28 mouse cellular contexts compared by ENCODE assay signal in genomic region chr11:102418887-102419286, GRCm38 (mm10). TPM values are rescaled to one million over a fixed set of nuclear protein-coding genes. Genes with fewer than 3 reads are reported as not detected.
DNase-seq lines count a peak whose midpoint lies in the region; ATAC-seq and TF ChIP-seq lines count a peak whose summit lies in the region.
"Had no signal": no experiment of that assay in that cellular context is flagged by ENCODE, and none has a peak within 500 bp of the region (broad histone marks: within the 10 kb centered on the region; RNA-seq: fewer than 3 reads in every experiment).

No protein-coding gene starts in this region.

- no peak for TF ChIP-seq EP300 in heart, adult 2 months (IDR thresholded peaks at IDR 0.05; ENCODE audit: insufficient read depth, low read depth, low read length)

- ATAC-seq in forebrain, embryonic 16.5 days = no peak
- ATAC-seq: CD4-positive, CD25-positive, alpha-beta regulatory T cell, adult 4 months; forebrain, embryonic 14.5 days; midbrain, embryonic 13.5 days; Patski had no signal

- TF ChIP-seq CTCF in heart, adult 2 months (IDR thresholded peaks at IDR 0.05) = no peak

- H3K4me1 ChIP-seq in heart, adult 2 months (ENCODE audit: control insufficient read depth, insufficient read depth, low read length) = no peaks in the 10 kb centered on the region
- no peaks in the 10 kb centered on the region for H3K4me1 ChIP-seq in heart, embryonic 10.5 days
- H3K4me1 ChIP-seq in forebrain, embryonic 16.5 days (replicated peaks; ENCODE audit: control insufficient read depth, insufficient read depth, low read length) = no peaks in the 10 kb centered on the region
- H3K4me1 ChIP-seq: embryonic facial prominence, embryonic 15.5 days; hindbrain, embryonic 13.5 days; limb, embryonic 13.5 days; midbrain, embryonic 13.5 days; neural tube, embryonic 12.5 days had no signal

- peak; percentile 10 for DNase-seq in cerebellum, adult 11-12 months
- DNase-seq in cerebellum, adult 11 months = no peak
- DNase-seq in heart, adult 2 months = peak; percentile 49 to 56
- DNase-seq in heart, embryonic 10.5 days (ENCODE audit: low spot score) = no peak
- DNase-seq in 3134 (ENCODE audit: extremely low read depth, insufficient read length, low spot score) = peak; percentile 25
- DNase-seq in adrenal gland, adult 8-10 months = peak; percentile 86
- no peak for DNase-seq in thymus, adult 18-20 months
- DNase-seq: gastrocnemius, postnatal 10 days; heart, adult 18-20 months; heart, postnatal 36 days; kidney, adult 18-20 months; kidney, postnatal 4 days; layer of hippocampus, adult 9-11 months; lung, embryonic 14.5 days; lung, postnatal 4 days; retina, postnatal 1 day; right cerebral cortex, postnatal 25 days; spleen, adult 18-20 months had no signal

- H3K27ac ChIP-seq in heart, adult 2 months = no peak overlapping the region
- H3K27ac ChIP-seq in heart, embryonic 10.5 days = no peak overlapping the region
- H3K27ac ChIP-seq in forebrain, embryonic 16.5 days (ENCODE audit: low read length) = no peak overlapping the region
- H3K27ac ChIP-seq: embryonic facial prominence, embryonic 15.5 days; hindbrain, embryonic 13.5 days; limb, embryonic 13.5 days; liver, embryonic 14.5 days; midbrain, embryonic 13.5 days; neural tube, embryonic 12.5 days had no signal

- H3K9ac ChIP-seq in heart, adult 2 months (ENCODE audit: low read depth, low read length) = no peak overlapping the region
- no peak overlapping the region for H3K9ac ChIP-seq in forebrain, embryonic 16.5 days (replicated peaks; ENCODE audit: low read depth, low read length)
- H3K9ac ChIP-seq: embryonic facial prominence, embryonic 15.5 days; hindbrain, embryonic 13.5 days; limb, embryonic 13.5 days; liver, embryonic 14.5 days; lung, embryonic 14.5 days; midbrain, embryonic 13.5 days; neural tube, embryonic 12.5 days had no signal

- no peak for TF ChIP-seq POLR2A in heart, adult 2 months (IDR thresholded peaks at IDR 0.05; ENCODE audit: insufficient read depth, low read depth, low read length)

- H3K4me3 ChIP-seq in heart, adult 2 months = no peak overlapping the region
- no peak overlapping the region for H3K4me3 ChIP-seq in heart, embryonic 10.5 days
- H3K4me3 ChIP-seq in forebrain, embryonic 16.5 days (replicated peaks; ENCODE audit: low read length) = no peak overlapping the region
- H3K4me3 ChIP-seq: embryonic facial prominence, embryonic 15.5 days; hindbrain, embryonic 13.5 days; limb, embryonic 13.5 days; midbrain, embryonic 13.5 days; neural tube, embryonic 12.5 days had no signal

- intact Hi-C loops in heart, adult 2 months (cut with DNase I) = no loop called here

- H3K9me3 ChIP-seq in heart, embryonic 10.5 days = no peaks in the 10 kb centered on the region
- no peaks in the 10 kb centered on the region for H3K9me3 ChIP-seq in forebrain, embryonic 16.5 days (ENCODE audit: control insufficient read depth, low read length)
- H3K9me3 ChIP-seq: embryonic facial prominence, embryonic 15.5 days; hindbrain, embryonic 13.5 days; neural tube, embryonic 12.5 days had no signal

- H3K79me2 ChIP-seq in heart, adult 2 months (replicated peaks; ENCODE audit: control insufficient read depth, insufficient read depth, low read length) = no peaks in the 10 kb centered on the region

- H3K36me3 ChIP-seq in heart, adult 2 months (ENCODE audit: control insufficient read depth, insufficient read depth, low read length) = no peaks in the 10 kb centered on the region
- H3K36me3 ChIP-seq in heart, embryonic 10.5 days = no peaks in the 10 kb centered on the region
- H3K36me3 ChIP-seq in forebrain, embryonic 16.5 days (ENCODE audit: control insufficient read depth, insufficient read depth) = no peaks in the 10 kb centered on the region
- H3K36me3 ChIP-seq: embryonic facial prominence, embryonic 15.5 days; hindbrain, embryonic 13.5 days; limb, embryonic 13.5 days; midbrain, embryonic 13.5 days; neural tube, embryonic 12.5 days had no signal

- no peak overlapping the region for H3K4me2 ChIP-seq in forebrain, embryonic 16.5 days (ENCODE audit: low read length)
- H3K4me2 ChIP-seq: embryonic facial prominence, embryonic 15.5 days; hindbrain, embryonic 13.5 days; limb, embryonic 13.5 days; lung, embryonic 14.5 days; midbrain, embryonic 13.5 days; neural tube, embryonic 12.5 days had no signal

- H3K27me3 ChIP-seq in heart, adult 2 months (ENCODE audit: control insufficient read depth, insufficient read depth, low read length) = no peaks in the 10 kb centered on the region
- H3K27me3 ChIP-seq in heart, embryonic 10.5 days (ENCODE audit: insufficient read depth, poor library complexity, severe bottlenecking) = no peaks in the 10 kb centered on the region
- H3K27me3 ChIP-seq in forebrain, embryonic 16.5 days (replicated peaks; ENCODE audit: control insufficient read depth, insufficient read depth, low read length) = no peaks in the 10 kb centered on the region
- H3K27me3 ChIP-seq: embryonic facial prominence, embryonic 15.5 days; limb, embryonic 13.5 days; neural tube, embryonic 12.5 days had no signal

RNA-seq across cellular contexts. Expression of gene Slc25a39, which starts 11.1 kb away (rescaled TPM):
- 100 to 1,000 TPM; 196 to 213 TPM for total RNA-seq in heart, adult 2 months (2021)
- polyA plus RNA-seq in heart, adult 2 months (2012; rRNA removed) = 307 and 331 TPM in 2 replicates
- 313 and 314 TPM in 2 replicates for polyA plus RNA-seq in heart, embryonic 10.5 days (2016; fragmentation: Nextera tagmentation; extraction: Ambion mirVana)
- 100 to 1,000 TPM; 343 to 469 (median 379) TPM for total RNA-seq in adrenal gland, adult 8-10 months (2022)
- 134 and 143 TPM in 2 replicates for polyA plus RNA-seq in forebrain, embryonic 16.5 days (2015; fragmentation: Nextera tagmentation; extraction: Ambion mirVana)

RNA-seq across cellular contexts. Expression of gene Grn, which starts 11.2 kb away (rescaled TPM):
- 10 to 100 TPM; 83.4 to 86.9 TPM for total RNA-seq in heart, adult 2 months (2021)
- 118 and 119 TPM in 2 replicates for polyA plus RNA-seq in heart, adult 2 months (2012; rRNA removed)
- polyA plus RNA-seq in heart, embryonic 10.5 days (2016; fragmentation: Nextera tagmentation; extraction: Ambion mirVana) = 109 and 151 TPM in 2 replicates
- total RNA-seq in adrenal gland, adult 8-10 months (2022) = 100 to 1,000 TPM; 171 to 220 (median 202) TPM
- 68.0 and 72.8 TPM in 2 replicates for polyA plus RNA-seq in forebrain, embryonic 16.5 days (2015; fragmentation: Nextera tagmentation; extraction: Ambion mirVana)

RNA-seq across cellular contexts. Expression of gene Rundc3a, which starts 25.7 kb away (rescaled TPM):
- total RNA-seq in heart, adult 2 months (2021) = under 1 TPM in 1 of 2 experiments, not detected in 1; 0.66 TPM
- polyA plus RNA-seq in heart, adult 2 months (2012; rRNA removed) = 0.23 and 0.32 TPM in 2 replicates
- 0.74 and 1.8 TPM in 2 replicates for polyA plus RNA-seq in heart, embryonic 10.5 days (2016; fragmentation: Nextera tagmentation; extraction: Ambion mirVana)
- total RNA-seq in adrenal gland, adult 8-10 months (2022) = 10 to 100 TPM; 53.9 to 83.9 (median 77.5) TPM
- 129 and 156 TPM in 2 replicates for polyA plus RNA-seq in forebrain, embryonic 16.5 days (2015; fragmentation: Nextera tagmentation; extraction: Ambion mirVana)

RNA-seq across cellular contexts. Expression of gene Fam171a2, which starts 28.6 kb away (rescaled TPM):
- 1 to 10 TPM; 3.8 to 3.9 TPM for total RNA-seq in heart, adult 2 months (2021)
- 7.7 and 8.3 TPM in 2 replicates for polyA plus RNA-seq in heart, adult 2 months (2012; rRNA removed)
- 1.7 and 3.6 TPM in 2 replicates for polyA plus RNA-seq in heart, embryonic 10.5 days (2016; fragmentation: Nextera tagmentation; extraction: Ambion mirVana)
- total RNA-seq in adrenal gland, adult 8-10 months (2022) = 1 to 10 TPM; 3.8 to 6.2 (median 5.0) TPM
- 16.1 and 17.8 TPM in 2 replicates for polyA plus RNA-seq in forebrain, embryonic 16.5 days (2015; fragmentation: Nextera tagmentation; extraction: Ambion mirVana)
- polyA plus RNA-seq: CD4-positive, CD25-positive, alpha-beta regulatory T cell, adult 4 months had no signal

RNA-seq across cellular contexts. Expression of gene Itga2b, which starts 51.0 kb away (rescaled TPM):
- total RNA-seq in heart, adult 2 months (2021) = 10 to 100 TPM in 1 of 2 experiments, 1 to 10 TPM in 1; 3.1 to 14.5 TPM
- polyA plus RNA-seq in heart, adult 2 months (2012; rRNA removed) = 3.5 and 6.9 TPM in 2 replicates
- polyA plus RNA-seq in heart, embryonic 10.5 days (2016; fragmentation: Nextera tagmentation; extraction: Ambion mirVana) = 13.2 and 19.5 TPM in 2 replicates
- 1 to 10 TPM; 2.9 to 4.7 (median 4.1) TPM for total RNA-seq in adrenal gland, adult 8-10 months (2022)
- polyA plus RNA-seq in forebrain, embryonic 16.5 days (2015; fragmentation: Nextera tagmentation; extraction: Ambion mirVana) = 3.6 and 6.6 TPM in 2 replicates

Comparison
In these comparisons a context has a peak if more than half of its experiments do, and no peak if none do; other contexts are left out.
1. DNase-seq: peak in cerebellum, adult 11-12 months (single experiment), heart, adult 2 months (2 of 2), 3134 (single experiment) and adrenal gland, adult 8-10 months (single experiment); none in cerebellum, adult 11 months (single experiment), heart, embryonic 10.5 days (single experiment) and thymus, adult 18-20 months (0 of 2).
2. RNA of gene Rundc3a, which starts 25.7 kb away (polyA plus RNA-seq): 129 to 156 TPM in forebrain, embryonic 16.5 days; 0.74 to 1.8 TPM in heart, embryonic 10.5 days and 0.23 to 0.32 TPM in heart, adult 2 months; every median in the first group is over 10 times any median in the second.